Mouse (Mus musculus) frontal cortex, adult 2 months (tissue): Measurements from ENCODE around the gene Nxpe3. TPM values are rescaled to one million over a fixed set of nuclear protein-coding genes. Genes with fewer than 3 reads are reported as not detected.
"Not testable (repeated sequence)": the region's sequence is repeated elsewhere in the genome, so short reads cannot be mapped to it uniquely, and the experiment has no call there.

ENCODE experiments used
- DNase-seq, 2 experiments: peaks; one replicate each; pipeline ENCODE4 v3.0.0; 2022; ENCODE audit warnings: low spot score in 1 of 2; ENCODE audit errors: extremely low spot score in 1 of 2
- polyA plus RNA-seq: library from polyadenylated mRNA; depleted of rRNA; stranded (reverse); fragments of >200 nt; gene quantifications from 2 replicates; pipeline ENCODE4 v1.2.3, GENCODE M21; 2012

Nxpe3 gene
- polyA plus RNA-seq, 1 experiment = 6.0 TPM

GRCm38 (mm10) chr16:55838510-55839474 is 56.3 kb downstream of the Nxpe3 start, which contains the start of gene Nfkbiz:
Nfkbiz (minus strand) TSS chr16:55838899.
- DNase-seq = peak; percentile 46 to 74

- DNase-seq = no peak
Observed at GRCm38 (mm10) chr16:55838129-55838509, 57.0 kb downstream of the Nxpe3 start.

- not testable (repeated sequence) for DNase-seq
Observed at GRCm38 (mm10) chr16:55837653-55838052, 57.4 kb downstream of the Nxpe3 start.

GRCm38 (mm10) chr16:55837168-55837567 is 57.9 kb downstream of the Nxpe3 start:
- DNase-seq = no peak

GRCm38 (mm10) chr16:55835798-55836197 is 59.3 kb downstream of the Nxpe3 start:
- peak in 1 of 2 experiments; percentile 43 for DNase-seq

- no peak for DNase-seq
Observed at GRCm38 (mm10) chr16:55832617-55833016, 62.5 kb downstream of the Nxpe3 start.

GRCm38 (mm10) chr16:55832040-55832439 is 63.0 kb downstream of the Nxpe3 start:
- DNase-seq = no peak

- no peak for DNase-seq
Observed at GRCm38 (mm10) chr16:55831451-55831850, 63.6 kb downstream of the Nxpe3 start.

- DNase-seq = no peak
Observed at GRCm38 (mm10) chr16:55823398-55824155, 71.5 kb downstream of the Nxpe3 start.

- no peak for DNase-seq
Observed at GRCm38 (mm10) chr16:55822741-55823397, 72.2 kb downstream of the Nxpe3 start.

- peak; percentile 51 to 81 for DNase-seq
Observed at GRCm38 (mm10) chr16:55821997-55822740, 72.9 kb downstream of the Nxpe3 start.

GRCm38 (mm10) chr16:55821571-55821981 is 73.5 kb downstream of the Nxpe3 start:
- DNase-seq = peak in 1 of 2 experiments; percentile 17

GRCm38 (mm10) chr16:55820916-55821570 is 74.0 kb downstream of the Nxpe3 start:
- DNase-seq = no peak

- peak in 1 of 2 experiments; percentile 18 for DNase-seq
Observed at GRCm38 (mm10) chr16:55820161-55820915, 74.7 kb downstream of the Nxpe3 start.

- DNase-seq = no peak
Observed at GRCm38 (mm10) chr16:55819186-55819861, 75.8 kb downstream of the Nxpe3 start.

GRCm38 (mm10) chr16:55817717-55818515 is 77.2 kb downstream of the Nxpe3 start:
- no peak for DNase-seq

- DNase-seq = no peak
Observed at GRCm38 (mm10) chr16:55816202-55816941, 78.7 kb downstream of the Nxpe3 start.
